In genomic region chr2:158705529-158705928, GRCm38 (mm10) we compare ENCODE assay signal across 20 mouse cellular contexts. TPM values are rescaled to one million over a fixed set of nuclear protein-coding genes. Genes with fewer than 3 reads are reported as not detected.
A peak's percentile ranks its signal among the peaks of the same experiment; 100 is the strongest.
DNase-seq lines count a peak whose midpoint lies in the region; ATAC-seq lines count a peak whose summit lies in the region.
"Had no signal": no experiment of that assay in that cellular context is flagged by ENCODE, and none has a peak within 500 bp of the region (broad histone marks: within the 10 kb centered on the region; RNA-seq: fewer than 3 reads in every experiment).

No protein-coding gene starts in this region.

- peak; percentile 59 for DNase-seq in CD4-positive helper T cell, adult 2 months (ENCODE audit: low read depth, low spot score)
- peak; percentile 62 for DNase-seq in CD4-positive, CD25-positive, alpha-beta regulatory T cell, adult 2 months (ENCODE audit: low read depth, low spot score)
- DNase-seq in naive thymus-derived CD4-positive, alpha-beta T cell, adult 2 months (ENCODE audit: low read depth): peak; percentile 61
- no peak for DNase-seq in adrenal gland, adult 2 months
- DNase-seq in kidney, postnatal 14 days: no peak
- DNase-seq: adrenal gland, postnatal 14 days; cerebellum, adult 11 months; cerebellum, adult 2 months; cerebellum, adult 9-11 months; cerebellum, postnatal 25 days; forebrain, postnatal 0 days; gastrocnemius, adult 2 months; gastrocnemius, postnatal 14 days; heart, adult 18-20 months; heart, postnatal 10 days; heart, postnatal 4 days had no signal

- ATAC-seq in activated CD4-positive, CD25-positive, alpha-beta regulatory T cell, adult 4 months: peak; percentile 37
- ATAC-seq: forebrain, embryonic 14.5 days; forebrain, postnatal 0 days; hindbrain, postnatal 0 days; intestine, embryonic 15.5 days had no signal

RNA-seq across cellular contexts. Expression of gene Ppp1r16b, which starts 40.3 kb away (rescaled TPM):
- 100 to 1,000 TPM; 100 to 110 TPM for polyA plus RNA-seq in activated CD4-positive, CD25-positive, alpha-beta regulatory T cell, adult 4 months (2017; shearing (Covaris generic))
- total RNA-seq in adrenal gland, adult 2 months (2021): 10 to 100 TPM in 1 of 2 experiments, 1 to 10 TPM in 1; 9.3 to 13.3 TPM
- 3.3 and 4.1 TPM in 2 replicates for polyA plus RNA-seq in adrenal gland, adult 2 months (2012; rRNA removed)

Comparison
In these comparisons a context has a peak if more than half of its experiments do, and no peak if none do; other contexts are left out.
1. DNase-seq: peak in CD4-positive helper T cell, adult 2 months (single experiment), CD4-positive, CD25-positive, alpha-beta regulatory T cell, adult 2 months (single experiment) and naive thymus-derived CD4-positive, alpha-beta T cell, adult 2 months (single experiment); none in adrenal gland, adult 2 months (single experiment) and kidney, postnatal 14 days (single experiment).
2. RNA of gene Ppp1r16b, which starts 40.3 kb away (polyA plus RNA-seq): 100 to 110 TPM in activated CD4-positive, CD25-positive, alpha-beta regulatory T cell, adult 4 months; 3.3 to 4.1 TPM in adrenal gland, adult 2 months; every median in the first group is over 10 times any median in the second.